Mouse (Mus musculus) ovary, postnatal 10 days (tissue): ENCODE measurements around the gene Lrmda.

ENCODE experiments used
- DNase-seq: peaks from one replicate; pipeline ENCODE4 v3.0.0; 2022; ENCODE audit warnings: low spot score

The Lrmda gene

DNA sequence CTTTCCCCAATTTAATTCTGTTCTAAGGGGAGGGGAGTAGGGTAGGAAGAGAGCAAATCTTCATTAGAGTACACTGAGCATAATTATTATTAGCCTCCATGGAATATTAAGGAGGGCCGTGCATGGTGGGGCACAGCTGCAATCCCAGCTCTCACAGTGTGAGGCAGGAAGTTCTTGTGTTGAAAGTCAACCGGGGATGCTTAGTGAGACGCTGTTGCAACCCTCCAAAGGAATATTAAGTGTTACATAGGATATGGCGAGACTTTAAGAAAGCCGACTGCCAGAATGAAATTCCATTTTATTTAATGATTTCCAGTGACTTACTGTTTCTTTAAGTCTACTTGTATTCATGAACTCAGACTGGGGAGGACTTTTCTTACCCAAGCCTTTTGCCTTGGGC lies 23.9 kb downstream of the Lrmda start:
- DNase-seq: no peak

DNA sequence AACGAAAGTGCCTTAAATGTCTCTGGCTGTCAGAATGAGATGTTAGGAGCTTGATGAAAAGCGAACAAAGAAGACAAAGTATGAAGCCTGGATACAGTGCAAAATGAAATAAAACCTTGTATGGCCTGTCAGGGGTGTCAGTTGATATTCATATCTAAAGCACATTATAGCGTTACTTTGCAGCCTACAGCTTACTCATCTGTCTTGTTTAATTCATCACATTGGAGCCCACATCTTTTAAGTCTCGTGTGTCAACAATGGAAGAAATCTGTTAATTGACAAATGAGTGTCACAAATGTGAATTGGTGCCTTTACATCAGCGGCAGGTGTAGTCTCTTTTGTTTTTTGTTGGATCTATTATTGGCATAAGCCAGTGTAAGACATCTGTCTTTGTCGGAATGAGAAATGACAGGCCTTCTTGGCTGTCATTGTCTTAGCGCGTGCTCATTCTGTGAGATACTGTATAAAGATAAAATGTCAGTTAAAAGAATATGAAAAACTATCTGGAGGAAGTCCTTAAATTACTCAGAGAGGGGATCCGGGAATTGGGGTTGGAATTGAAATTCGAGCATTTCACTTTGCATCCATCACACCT lies 26.8 kb downstream of the Lrmda start:
- no peak for DNase-seq

DNA sequence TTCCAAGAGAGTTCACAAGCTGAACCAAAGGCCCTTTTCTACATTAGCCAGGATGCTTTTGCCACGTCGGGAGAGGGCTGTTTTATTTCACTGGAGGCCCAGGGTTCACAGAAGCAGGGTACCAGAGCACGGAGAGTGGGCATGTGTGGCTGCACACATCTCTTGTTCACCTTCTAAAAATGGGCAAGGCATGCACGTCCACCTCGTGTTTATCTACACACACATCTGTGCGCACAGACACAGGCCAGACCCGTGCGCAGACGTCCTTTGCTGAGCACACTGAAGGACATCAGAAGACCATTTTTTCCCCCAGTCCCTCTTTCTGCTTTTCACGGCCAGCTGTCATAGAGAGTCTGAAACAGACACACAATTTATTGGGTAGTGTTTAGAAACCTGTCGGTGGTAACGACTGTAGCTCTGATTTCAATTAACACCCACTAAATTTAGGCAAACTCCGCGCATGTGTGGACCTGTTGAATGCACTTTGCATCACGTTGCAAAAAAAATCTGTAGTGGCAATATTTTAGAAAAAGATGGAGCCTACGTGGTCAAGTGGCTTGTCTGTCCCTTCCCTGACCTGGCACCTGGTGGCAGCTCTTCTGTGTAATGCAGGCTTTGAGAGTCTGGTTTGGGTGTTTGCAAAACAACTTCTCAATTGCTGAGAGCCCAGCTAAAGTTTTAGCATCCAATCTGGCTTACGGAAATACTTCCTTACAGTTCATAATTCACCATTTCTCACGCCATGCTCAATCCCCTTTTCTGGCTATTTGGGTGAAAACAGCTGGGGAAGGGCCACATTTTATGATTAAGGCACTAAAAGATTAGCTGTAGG lies 28.8 kb downstream of the Lrmda start:
- no peak for DNase-seq

- no peak for DNase-seq
Observed at GRCm38 (mm10) chr14:22048900-22049199, 29.3 kb downstream of the Lrmda start.

GRCm38 (mm10) chr14:22049282-22049681 lies 29.8 kb downstream of the Lrmda start:
- DNase-seq: no peak

GRCm38 (mm10) chr14:22051941-22052664 lies 32.6 kb downstream of the Lrmda start:
- no peak for DNase-seq

DNA sequence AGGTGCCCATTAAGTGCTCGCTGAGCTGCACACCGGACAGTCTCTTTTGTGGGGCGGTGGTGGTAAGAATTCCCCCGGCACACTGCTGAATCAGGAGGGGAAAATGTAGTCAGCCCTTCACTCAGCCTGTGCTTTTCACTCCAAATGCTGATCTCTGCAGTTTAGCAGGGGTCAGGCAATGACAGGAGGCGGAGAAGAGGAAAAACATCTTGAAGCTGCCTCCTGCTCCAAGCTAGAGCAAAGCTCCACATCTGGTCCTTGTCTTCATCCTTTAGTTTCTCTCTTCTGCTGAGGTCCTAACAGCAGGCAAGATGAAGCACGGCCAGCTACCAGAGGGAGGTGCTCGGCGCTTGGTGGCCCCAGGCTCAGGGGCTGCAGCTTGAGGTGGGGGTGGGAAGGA lies 36.1 kb downstream of the Lrmda start:
- DNase-seq: no peak

DNA sequence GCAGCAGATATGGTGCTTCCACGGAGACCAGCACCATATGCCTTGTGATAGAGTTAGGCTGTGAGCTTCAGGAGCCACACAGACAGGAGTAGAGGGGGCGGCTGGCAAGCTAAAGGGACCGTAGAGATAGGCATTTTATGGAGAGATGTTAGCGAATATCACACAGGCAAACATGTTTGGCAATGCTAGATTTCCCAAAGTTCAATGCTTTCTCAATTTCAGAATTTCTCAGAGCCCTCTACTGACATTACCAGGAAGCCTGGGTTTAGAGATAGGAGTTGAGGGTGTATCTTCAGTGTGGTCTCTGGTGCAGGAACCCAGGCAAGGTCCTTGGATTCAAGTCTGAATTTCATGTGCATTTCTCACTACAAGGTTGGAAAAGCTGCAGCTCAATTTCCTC lies 36.7 kb downstream of the Lrmda start:
- no peak for DNase-seq

DNA sequence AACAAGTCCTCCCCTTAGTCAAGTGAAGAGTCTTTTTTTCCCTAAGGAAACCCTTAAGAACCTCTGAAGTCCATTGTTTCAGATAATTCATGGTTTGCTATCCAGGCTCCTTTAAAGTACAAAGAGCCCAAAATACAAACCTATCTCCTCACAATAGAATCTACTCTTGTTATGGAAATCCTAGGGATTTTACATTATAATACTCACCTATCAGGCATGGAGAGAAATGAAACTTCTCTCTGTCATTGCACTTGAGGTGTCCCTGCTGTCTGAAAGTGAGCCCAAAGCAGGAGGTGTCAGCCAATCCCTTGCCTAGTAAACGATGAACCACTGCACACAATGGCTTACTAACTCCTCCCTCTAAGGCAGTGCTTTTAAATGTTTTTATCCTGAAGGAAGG lies 39.2 kb downstream of the Lrmda start:
- no peak for DNase-seq

DNA sequence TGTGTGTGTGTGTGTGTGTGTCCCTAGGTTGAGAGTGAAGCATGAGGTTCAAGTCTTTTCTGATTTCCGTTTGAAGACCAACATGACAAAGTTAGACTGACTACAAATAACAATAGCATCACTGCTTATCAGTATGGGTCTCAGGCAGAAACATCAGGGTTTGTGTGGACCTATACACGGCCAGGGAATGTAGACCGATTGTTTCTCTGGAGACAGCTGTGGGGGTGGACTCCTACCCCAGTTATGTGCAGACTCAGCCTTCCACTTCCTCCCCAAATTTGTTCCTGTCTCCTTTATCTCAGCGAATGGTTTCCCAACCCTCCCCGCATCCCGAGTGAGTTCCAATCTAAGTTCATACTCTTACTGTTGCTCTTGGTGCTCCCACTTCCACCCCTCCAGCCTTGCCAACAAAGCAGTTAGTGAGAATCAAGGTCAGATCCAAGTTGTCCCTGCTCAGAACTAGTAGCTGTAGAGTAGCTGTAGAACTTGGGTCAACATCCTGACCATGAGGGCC lies 39.9 kb downstream of the Lrmda start:
- no peak for DNase-seq

DNA sequence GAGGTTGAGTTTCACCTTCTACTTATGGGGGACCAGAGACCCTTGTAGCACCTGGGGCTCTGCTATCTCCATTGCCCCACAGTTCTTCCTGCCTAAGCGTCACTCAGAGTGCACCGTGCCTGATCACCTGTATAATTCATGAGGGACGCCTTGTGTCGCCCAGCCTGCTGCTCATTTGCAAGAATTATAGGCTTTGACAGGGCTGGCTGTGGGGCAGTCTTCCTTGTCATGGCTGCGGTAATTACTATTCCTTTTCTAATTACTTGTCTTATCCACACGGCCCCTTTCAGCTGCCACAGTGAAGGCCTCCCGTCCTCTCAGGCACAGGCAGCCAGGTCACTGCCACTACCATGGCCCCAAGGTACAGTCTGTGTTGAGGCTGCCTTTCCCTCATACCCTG lies 41.3 kb downstream of the Lrmda start:
- DNase-seq: no peak

- no peak for DNase-seq
Observed at GRCm38 (mm10) chr14:22062117-22062855, 42.8 kb downstream of the Lrmda start.

- DNase-seq: no peak
Observed at GRCm38 (mm10) chr14:22069169-22069568, 49.7 kb downstream of the Lrmda start.

DNA sequence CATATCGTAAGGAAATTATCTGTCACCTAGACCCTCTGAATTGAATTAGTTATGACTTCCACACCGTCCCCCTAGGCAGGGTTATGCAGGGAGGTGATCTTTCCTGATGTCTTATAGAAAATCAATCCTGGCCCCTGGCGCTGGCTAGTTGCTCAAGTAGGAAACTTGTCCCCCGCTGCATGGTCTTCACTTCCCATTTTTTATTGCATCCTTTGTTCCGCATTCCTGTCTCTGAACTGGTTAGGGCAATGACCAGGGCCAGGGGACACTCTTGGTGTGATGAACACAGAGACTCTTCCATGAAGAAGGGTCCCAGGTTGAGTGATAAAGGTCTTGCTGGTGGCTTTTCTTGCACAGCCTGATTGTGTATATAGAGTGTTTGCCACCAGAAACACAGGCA lies 53.9 kb downstream of the Lrmda start:
- no peak for DNase-seq

- no peak for DNase-seq
Observed at GRCm38 (mm10) chr14:22074229-22074628, 54.7 kb downstream of the Lrmda start.

DNA sequence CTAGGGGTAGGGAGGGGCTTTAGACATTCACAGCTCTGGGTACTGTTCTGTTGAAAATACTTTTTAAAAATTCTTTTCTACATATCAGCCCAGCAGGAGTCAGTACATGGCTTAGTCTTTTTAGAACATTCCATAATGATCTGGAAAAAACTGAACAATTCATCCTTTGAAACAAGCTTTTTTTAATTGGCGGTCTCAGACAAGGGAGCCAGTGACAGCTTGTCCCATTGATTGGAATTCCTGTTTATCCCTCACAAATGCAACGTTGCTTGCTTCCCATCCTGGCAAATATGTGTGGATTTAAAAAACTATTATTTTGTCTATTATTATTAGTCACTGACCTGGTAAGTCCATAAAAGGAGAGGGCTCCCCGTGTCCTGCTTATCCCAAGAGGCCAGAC lies 64.4 kb downstream of the Lrmda start:
- DNase-seq: no peak

DNA sequence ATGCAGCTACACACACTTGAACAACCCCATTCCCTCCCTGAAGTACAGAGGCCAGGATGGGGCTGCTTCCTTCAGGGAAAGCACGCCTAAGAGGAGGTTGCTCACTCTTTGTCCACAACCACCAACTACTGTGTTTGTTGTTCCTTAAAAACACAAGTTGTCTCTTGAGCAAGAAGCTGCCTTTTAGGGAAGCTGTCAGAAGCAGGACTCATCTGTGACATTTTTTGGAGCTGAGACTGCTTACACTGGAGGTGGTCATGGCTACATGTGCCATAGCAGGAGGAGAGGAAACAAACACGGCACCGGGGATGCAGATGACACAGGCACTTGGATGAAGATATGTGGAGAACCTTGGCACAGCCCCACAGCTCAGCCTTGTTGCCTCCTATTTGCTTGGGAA lies 65.9 kb downstream of the Lrmda start:
- no peak for DNase-seq

DNA sequence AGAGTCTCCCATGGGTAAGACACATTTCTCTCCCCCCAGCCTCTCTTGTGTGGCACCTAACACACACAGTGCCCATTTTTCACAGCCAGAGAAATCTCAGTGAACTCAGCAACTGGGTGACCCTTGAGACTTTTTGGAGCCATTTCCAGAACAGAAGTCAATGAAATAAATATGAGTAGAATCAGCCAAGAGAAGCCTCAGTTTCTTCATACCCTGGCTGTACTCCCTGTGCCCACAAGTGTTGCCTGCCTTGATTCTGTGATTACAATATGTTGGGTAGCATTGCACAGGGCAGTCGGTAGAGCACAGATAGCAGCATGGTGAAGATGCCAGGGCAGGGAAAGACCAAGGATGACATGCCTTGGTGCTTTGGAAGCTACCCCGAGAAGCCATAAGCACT lies 69.1 kb downstream of the Lrmda start:
- DNase-seq: no peak

DNA sequence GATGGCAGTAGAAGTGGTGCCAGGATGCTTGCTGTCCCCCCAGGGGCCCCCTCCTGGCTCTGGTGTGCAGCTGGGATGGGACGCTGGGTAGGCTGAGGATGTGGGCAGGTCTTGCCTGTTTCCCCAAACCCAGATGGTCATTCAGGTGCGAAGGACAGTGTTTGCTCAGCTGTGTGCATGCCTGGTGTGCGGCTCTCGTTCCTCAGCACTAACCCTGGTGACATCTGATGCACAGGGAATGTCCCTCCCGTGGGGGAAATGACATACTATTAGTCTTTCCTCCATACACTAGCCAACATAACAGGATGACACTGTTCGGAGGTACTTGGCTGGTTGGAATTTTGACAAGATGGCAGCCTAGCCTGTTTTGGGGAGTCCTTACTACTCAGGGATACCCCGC lies 69.8 kb downstream of the Lrmda start:
- DNase-seq: no peak

DNA sequence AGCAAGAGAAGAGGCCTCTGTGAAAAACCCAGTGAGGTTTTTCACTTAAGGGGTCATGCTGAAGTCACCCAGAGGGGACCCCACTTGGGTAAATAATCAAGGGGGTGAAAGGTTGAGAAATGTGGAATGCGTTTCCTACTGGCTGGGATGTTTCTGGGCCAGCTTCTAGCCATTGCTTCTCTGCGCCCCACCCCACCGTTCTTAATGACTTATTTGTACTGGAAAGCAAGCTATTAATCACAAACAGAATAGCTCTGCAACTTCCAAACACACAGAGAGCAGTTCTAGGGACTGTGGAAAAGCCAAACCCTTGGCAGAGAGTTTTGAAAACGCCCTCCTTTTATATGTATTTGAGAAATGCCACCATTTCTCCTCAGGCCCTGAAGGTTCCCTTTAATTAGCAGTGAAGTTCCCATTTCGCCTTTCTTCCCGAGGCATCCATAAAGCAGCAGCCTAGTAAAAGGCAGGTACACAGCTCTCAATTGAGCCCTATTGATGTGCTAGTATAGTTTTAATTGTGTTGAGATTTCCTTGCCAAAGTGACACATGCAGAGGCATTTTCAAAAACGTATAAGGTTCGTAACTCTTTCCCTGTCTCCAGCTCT lies 70.5 kb downstream of the Lrmda start:
- no peak for DNase-seq

GRCm38 (mm10) chr14:22090778-22091211 lies 71.3 kb downstream of the Lrmda start:
- no peak for DNase-seq

GRCm38 (mm10) chr14:22091306-22091705 lies 71.8 kb downstream of the Lrmda start:
- no peak for DNase-seq
